Mouse (Mus musculus): Measurements from ENCODE around the gene Psmb2.

GRCm38 (mm10) chr4:126696908-126697307, 19.5 kb downstream of the Psmb2 start:
- no peak for TF ChIP-seq CTCF (IDR thresholded peaks at IDR 0.05; ENCODE audit: extremely low read depth, insufficient read length, insufficient replicate concordance, low read depth, low read length)
- TF ChIP-seq POLR2A (IDR thresholded peaks at IDR 0.05; ENCODE audit: low read depth, low read length), result no peak

Data from small intestine, adult 2 months (tissue).